Mouse (Mus musculus) liver, embryonic 14.5 days (tissue): ENCODE measurements around the gene Baiap2l1. TPM values are rescaled to one million over a fixed set of nuclear protein-coding genes. Genes with fewer than 3 reads are reported as not detected.

Experiments
- ATAC-seq: fragments of 200-750 bp; cut with Nextera tagmentation; 2 replicates; pipeline ENCODE4 v1.8.0; 2017; ENCODE audit warnings: moderate number of reproducible peaks, mild to moderate bottlenecking, moderate library complexity; ENCODE audit not compliant: insufficient read depth
- DNase-seq, 3 experiments: peaks; one replicate each; pipeline ENCODE4 v3.0.0-alpha.2; 2012 to 2013; ENCODE audit warnings: low read depth in 3 of 3, low spot score in 3 of 3
- H3K27ac ChIP-seq: fragments of 300-500 bp; sonication (generic); 2 replicates; pipeline ENCODE4 v1.5.1; 2014; ENCODE audit warnings: moderate library complexity, mild to moderate bottlenecking, control low read depth, inconsistent platforms
- H3K27me3 ChIP-seq: fragments of 300-500 bp; sonication (generic); 2 replicates; pipeline ENCODE4 v1.6.1; 2014; ENCODE audit warnings: mild to moderate bottlenecking, low read length, moderate library complexity; ENCODE audit not compliant: control insufficient read depth, insufficient read depth
- H3K36me3 ChIP-seq: fragments of 300-500 bp; sonication (generic); replicated peaks from 2 replicates; pipeline ENCODE4 v1.6.1; 2014; ENCODE audit warnings: low read depth; ENCODE audit not compliant: control insufficient read depth, insufficient read depth
- H3K4me1 ChIP-seq, 2 experiments: fragments of 200-500 bp in 1 of 2; fragments of 300-500 bp in 1 of 2; sonication (generic) in 1 of 2; replicated peaks; 2 replicates each; pipeline ENCODE4 v1.6.1; 2012 to 2014; ENCODE audit warnings: antibody characterized with exemption in 1 of 2, inconsistent platforms in 1 of 2, low read length in 1 of 2; ENCODE audit not compliant: control insufficient read depth in 2 of 2, insufficient read depth in 2 of 2
- H3K4me2 ChIP-seq: fragments of 300-500 bp; sonication (generic); 2 replicates; pipeline ENCODE4 v1.6.1; 2014; ENCODE audit warnings: low read depth, mild to moderate bottlenecking, control low read depth, moderate library complexity
- H3K4me3 ChIP-seq, 2 experiments: fragments of 200-500 bp in 1 of 2; fragments of 300-500 bp in 1 of 2; sonication (generic) in 1 of 2; 2 replicates each; pipeline ENCODE4 v1.5.1; 2012 to 2014; ENCODE audit warnings: low read depth in 2 of 2, low read length in 2 of 2, mild to moderate bottlenecking in 2 of 2, control low read depth in 1 of 2, inconsistent platforms in 1 of 2, moderate library complexity in 1 of 2; ENCODE audit not compliant: insufficient read depth in 1 of 2
- H3K9ac ChIP-seq: fragments of 300-500 bp; sonication (generic); replicated peaks from 2 replicates; pipeline ENCODE4 v1.6.1; 2014; ENCODE audit warnings: mild to moderate bottlenecking, control low read depth, moderate library complexity
- H3K9me3 ChIP-seq: fragments of 300-500 bp; sonication (generic); 2 replicates; pipeline ENCODE4 v1.6.1; 2016; ENCODE audit warnings: low read length, mixed read lengths; ENCODE audit not compliant: control insufficient read depth
- CTCF ChIP-seq: IDR thresholded peaks from 2 replicates; pipeline ENCODE4 v1.5.1; 2016; ENCODE audit warnings: antibody characterized with exemption, low read depth, control low read depth
- EP300 ChIP-seq: IDR thresholded peaks from 2 replicates; pipeline ENCODE4 v1.6.1; 2016; ENCODE audit warnings: antibody characterized with exemption, low read depth
- WGBS: fragments of 180-500 bp; shearing (Covaris S2); extraction: QIAGEN DNeasy Blood & Tissue Kit; methylation state at CpG from one replicate; pipeline ENCODE4 v1.1.7; 2014; ENCODE audit not compliant: insufficient replicate concordance; 5-methylcytosine and 5-hydroxymethylcytosine counted together
- polyA plus RNA-seq, 2 experiments: library from polyadenylated mRNA; depleted of rRNA in 1 of 2; stranded (reverse) in 1 of 2; unstranded in 1 of 2; fragments of >200 nt; fragmentation: Nextera tagmentation in 1 of 2; extraction: Ambion mirVana in 1 of 2; gene quantifications; 2 replicates each; pipeline versions ENCODE4 v1.2.1 to v1.2.3; 2012 to 2014

The Baiap2l1 gene
- polyA plus RNA-seq, 2 experiments, result 2.4 to 3.8 TPM

DNA sequence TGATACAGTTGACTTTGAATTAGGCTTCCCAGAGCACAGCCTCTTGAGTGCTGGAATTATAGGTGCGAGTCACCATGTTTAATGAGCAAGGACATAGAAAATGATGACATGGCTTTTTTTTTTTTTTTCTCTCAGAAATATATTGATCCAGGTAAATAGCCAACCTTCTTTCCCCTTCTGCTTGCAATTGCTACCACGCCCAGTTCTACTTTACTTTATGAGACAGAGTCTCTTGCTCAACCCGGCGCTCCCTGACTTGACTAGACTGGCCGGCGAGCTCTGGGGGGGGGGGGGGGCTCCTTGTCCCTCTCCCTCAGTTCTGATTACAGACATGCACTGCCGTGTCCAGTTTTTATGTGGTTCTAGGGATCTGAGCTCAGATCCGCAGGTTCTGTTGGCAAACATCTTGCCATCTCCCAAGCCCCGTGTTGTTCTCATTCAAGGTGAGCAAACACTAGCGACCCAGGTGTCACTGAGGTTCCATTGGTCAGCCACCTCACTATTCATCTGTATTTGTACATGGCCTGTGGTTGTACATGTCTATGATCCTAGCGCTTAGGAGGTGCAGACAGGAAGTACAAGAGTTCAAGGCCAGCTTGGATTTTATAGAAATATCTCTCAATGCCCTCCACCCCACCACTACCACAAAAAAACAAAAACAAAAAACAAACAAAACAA lies 6.9 kb upstream of the Baiap2l1 start:
- H3K4me3 ChIP-seq, result no peak overlapping the region
- DNase-seq (no peak), ATAC-seq (no peak)
- no peak overlapping the region for H3K4me2 ChIP-seq
- no peak overlapping the region for H3K27ac ChIP-seq
- TF ChIP-seq EP300 (no peak), CTCF (no peak)
- H3K9me3 ChIP-seq, result no peaks in the 10 kb centered on the region
- 57% methylated on average over 11 of the region's 11 CpGs for WGBS
- H3K36me3 ChIP-seq, result no peaks in the 10 kb centered on the region
- H3K9ac ChIP-seq, result no peak overlapping the region
- H3K4me1 ChIP-seq, result no peaks in the 10 kb centered on the region
- no peaks in the 10 kb centered on the region for H3K27me3 ChIP-seq

- H3K9ac ChIP-seq, result no peak overlapping the region
- no peak overlapping the region for H3K4me2 ChIP-seq
- peaks cover 18% of the 10 kb centered on the region for H3K27me3 ChIP-seq
- no peak for DNase-seq
- no peaks in the 10 kb centered on the region for H3K36me3 ChIP-seq
- no peak overlapping the region for H3K4me3 ChIP-seq
- H3K9me3 ChIP-seq, result no peaks in the 10 kb centered on the region
- WGBS, result 54% methylated on average over 6 of the region's 6 CpGs
- no peak for ATAC-seq
- no peak overlapping the region for H3K27ac ChIP-seq
- TF ChIP-seq CTCF, result no peak
- no peak for TF ChIP-seq EP300
- no peaks in the 10 kb centered on the region; a peak in 1 of 4 replicates for H3K4me1 ChIP-seq
Observed at GRCm38 (mm10) chr5:144360346-144360745, 2.4 kb upstream of the Baiap2l1 start.

- Histone ChIP-seq H3K36me3 (no peaks in the 10 kb centered on the region), H3K27ac (no peak overlapping the region), H3K4me3 (no peak overlapping the region), H3K4me1 (no peaks in the 10 kb centered on the region; a peak in 1 of 4 replicates), H3K9ac (no peak overlapping the region), H3K27me3 (peaks cover 18% of the 10 kb centered on the region), H3K4me2 (no peak overlapping the region), H3K9me3 (no peaks in the 10 kb centered on the region)
- no peak for ATAC-seq
- no peak for DNase-seq
- TF ChIP-seq EP300 (no peak), CTCF (no peak)
- 48% methylated on average over 6 of the region's 6 CpGs for WGBS
Observed at GRCm38 (mm10) chr5:144359886-144360285, 2.0 kb upstream of the Baiap2l1 start.

DNA sequence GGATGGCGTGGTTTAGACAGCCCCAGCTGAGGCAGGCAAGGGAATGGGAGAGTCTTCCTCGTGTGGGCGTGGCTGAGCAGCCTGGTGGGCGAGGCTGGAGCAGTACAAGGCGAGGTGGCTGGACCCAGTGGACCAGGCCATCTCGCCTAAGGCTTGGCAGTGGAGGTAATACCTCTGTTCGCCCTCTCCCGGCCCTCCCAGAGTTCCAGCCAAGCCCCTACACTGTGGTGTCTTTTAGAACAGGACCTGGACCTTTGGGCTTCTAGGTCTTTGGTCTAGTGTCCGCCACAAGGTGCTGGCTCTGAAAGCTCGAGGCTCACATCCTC lies 643 bp upstream of the Baiap2l1 start:
- no peak for ATAC-seq
- no peak overlapping the region for H3K9ac ChIP-seq

GRCm38 (mm10) chr5:144357551-144357880 lies 396 bp downstream of the Baiap2l1 start:
- Histone ChIP-seq H3K9me3 (no peaks in the 10 kb centered on the region), H3K27me3 (peaks cover 18% of the 10 kb centered on the region), H3K4me3 (peak overlapping the region; percentile 53 to 55), H3K9ac (0 out of 2 replicates have a peak overlapping the region, but pooled peaks have one; percentile 20), H3K27ac (no peak overlapping the region), H3K4me2 (peak overlapping the region; percentile 63), H3K4me1 (no peaks in the 10 kb centered on the region; a peak in 1 of 4 replicates), H3K36me3 (no peaks in the 10 kb centered on the region)
- TF ChIP-seq EP300 (no peak), CTCF (no peak)
- under 1% methylated on average over 27 of the region's 27 CpGs for WGBS
- ATAC-seq (no peak), DNase-seq (no peak)

More for the DNA sequence above, 643 bp upstream of the Baiap2l1 start:
- no peak for TF ChIP-seq CTCF
- no peak for TF ChIP-seq EP300
- Histone ChIP-seq H3K4me3 (peak overlapping the region; percentile 18 to 53), H3K9me3 (no peaks in the 10 kb centered on the region), H3K27me3 (peaks cover 18% of the 10 kb centered on the region), H3K4me2 (peak overlapping the region; percentile 63), H3K4me1 (no peaks in the 10 kb centered on the region; a peak in 1 of 4 replicates), H3K36me3 (no peaks in the 10 kb centered on the region), H3K27ac (no peak overlapping the region)
- WGBS, result 6% methylated on average over 10 of the region's 10 CpGs
- no peak for DNase-seq
